Mouse (Mus musculus): ENCODE measurements around the gene Aig1. TPM values are rescaled to one million over a fixed set of nuclear protein-coding genes. Genes with fewer than 3 reads are reported as not detected.

Aig1 gene
- polyA plus RNA-seq, 1 experiment from 2014 or later, result 39.1 TPM

- no peaks in the 10 kb centered on the region for H3K27me3 ChIP-seq (ENCODE audit: control insufficient read depth, insufficient read depth, low read length)
- ATAC-seq (ENCODE audit: low FRiP score, low TSS enrichment), result peak; percentile 63; the same call in 1 of the 2 replicates
- 24% methylated on average over 9 of the region's 9 CpGs for WGBS
Observed at GRCm38 (mm10) chr10:13714199-13714919, 154.4 kb downstream of the Aig1 start.

DNA sequence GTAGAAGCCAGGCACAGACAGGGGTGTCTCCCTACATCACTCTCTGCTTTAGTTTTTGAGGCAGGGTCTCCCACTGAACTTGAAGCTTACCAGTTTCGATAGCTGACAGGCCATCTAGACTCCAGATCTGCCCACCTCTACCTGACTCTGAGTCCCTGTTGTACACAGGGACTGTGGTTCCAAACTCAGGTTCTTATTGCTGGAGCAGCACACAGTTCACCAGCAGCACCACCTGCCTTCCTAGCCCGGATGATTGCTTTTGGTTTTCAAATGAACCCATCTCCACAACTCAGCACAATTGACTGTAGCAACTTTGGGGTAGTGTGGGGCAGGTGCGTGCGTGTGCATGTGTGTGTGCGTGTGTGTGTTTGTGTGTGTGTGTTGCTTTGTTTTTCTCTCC, 155.1 kb downstream of the Aig1 start:
- Histone ChIP-seq H3K9me3 (ENCODE audit: control insufficient read depth, low read length) (no peaks in the 10 kb centered on the region), H3K36me3 (ENCODE audit: control insufficient read depth, insufficient read depth, low read length) (no peaks in the 10 kb centered on the region), H3K27me3 (ENCODE audit: control insufficient read depth, insufficient read depth, low read length) (no peaks in the 10 kb centered on the region), H3K9ac (ENCODE audit: low read depth, low read length) (no peak overlapping the region), H3K27ac (ENCODE audit: low read depth, low read length) (no peak overlapping the region; the same call in 1 of the 2 replicates), H3K4me3 (ENCODE audit: low read length) (no peak overlapping the region), H3K4me2 (replicated peaks; ENCODE audit: low read depth, low read length) (no peak overlapping the region), H3K4me1 (ENCODE audit: control insufficient read depth, insufficient read depth, low read length) (peaks cover 16% of the 10 kb centered on the region)
- ATAC-seq (ENCODE audit: low FRiP score, low TSS enrichment), result no peak
- 83% methylated on average over 5 of the region's 5 CpGs for WGBS

More at GRCm38 (mm10) chr10:13714199-13714919, 154.4 kb downstream of the Aig1 start:
- Histone ChIP-seq H3K4me3 (ENCODE audit: low read length) (no peak overlapping the region), H3K4me2 (replicated peaks; ENCODE audit: low read depth, low read length) (peak overlapping the region; percentile 17; the same call in 1 of the 2 replicates), H3K27ac (ENCODE audit: low read depth, low read length) (peak overlapping the region; percentile 43; the same call in 1 of the 2 replicates), H3K9me3 (ENCODE audit: control insufficient read depth, low read length) (no peaks in the 10 kb centered on the region; the same call in 1 of the 2 replicates), H3K36me3 (ENCODE audit: control insufficient read depth, insufficient read depth, low read length) (no peaks in the 10 kb centered on the region), H3K9ac (ENCODE audit: low read depth, low read length) (no peak overlapping the region), H3K4me1 (ENCODE audit: control insufficient read depth, insufficient read depth, low read length) (peaks cover 16% of the 10 kb centered on the region)

DNA sequence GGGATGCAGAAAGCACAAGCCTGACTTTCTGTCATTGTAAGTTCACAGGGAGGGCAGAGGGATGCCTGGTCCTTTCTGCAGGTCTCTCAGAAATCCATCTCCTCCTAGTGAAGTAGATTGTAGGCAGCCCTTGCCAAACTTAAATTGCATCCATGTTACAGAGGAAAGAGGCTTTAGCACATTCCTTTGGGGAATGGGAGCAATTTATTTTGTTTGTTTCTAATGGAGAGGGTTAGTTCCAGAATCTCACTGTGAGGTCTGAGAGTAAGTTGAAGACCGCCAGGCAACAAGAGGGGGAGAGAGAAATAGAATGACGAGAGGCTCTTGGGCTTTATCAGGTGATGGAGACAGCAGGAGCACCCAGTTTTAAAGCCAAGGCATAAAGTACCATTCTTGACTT, 155.7 kb downstream of the Aig1 start:
- no peaks in the 10 kb centered on the region for H3K9me3 ChIP-seq (ENCODE audit: control insufficient read depth, low read length)
- no peak for ATAC-seq (ENCODE audit: low FRiP score, low TSS enrichment)
- H3K4me3 ChIP-seq (ENCODE audit: low read length), result no peak overlapping the region
- WGBS, result 79% methylated on average over 2 of the region's 2 CpGs
- H3K9ac ChIP-seq (ENCODE audit: low read depth, low read length), result no peak overlapping the region
- H3K27ac ChIP-seq (ENCODE audit: low read depth, low read length), result no peak overlapping the region
- H3K36me3 ChIP-seq (ENCODE audit: control insufficient read depth, insufficient read depth, low read length), result no peaks in the 10 kb centered on the region
- H3K4me1 ChIP-seq (ENCODE audit: control insufficient read depth, insufficient read depth, low read length), result peaks cover 16% of the 10 kb centered on the region
- H3K4me2 ChIP-seq (replicated peaks; ENCODE audit: low read depth, low read length), result no peak overlapping the region
- no peaks in the 10 kb centered on the region for H3K27me3 ChIP-seq (ENCODE audit: control insufficient read depth, insufficient read depth, low read length)

- H3K4me2 ChIP-seq (replicated peaks; ENCODE audit: low read depth, low read length), result no peak overlapping the region
- no peak for ATAC-seq (ENCODE audit: low FRiP score, low TSS enrichment)
- WGBS, result 93% methylated on average over 8 of the region's 8 CpGs
- H3K9ac ChIP-seq (ENCODE audit: low read depth, low read length), result no peak overlapping the region
- no peaks in the 10 kb centered on the region for H3K27me3 ChIP-seq (ENCODE audit: control insufficient read depth, insufficient read depth, low read length)
- no peaks in the 10 kb centered on the region for H3K9me3 ChIP-seq (ENCODE audit: control insufficient read depth, low read length)
- H3K4me1 ChIP-seq (ENCODE audit: control insufficient read depth, insufficient read depth, low read length), result peaks cover 16% of the 10 kb centered on the region
- no peak overlapping the region for H3K27ac ChIP-seq (ENCODE audit: low read depth, low read length)
- H3K36me3 ChIP-seq (ENCODE audit: control insufficient read depth, insufficient read depth, low read length), result no peaks in the 10 kb centered on the region
- no peak overlapping the region for H3K4me3 ChIP-seq (ENCODE audit: low read length)
Observed at GRCm38 (mm10) chr10:13711281-13711829, 157.4 kb downstream of the Aig1 start.

DNA sequence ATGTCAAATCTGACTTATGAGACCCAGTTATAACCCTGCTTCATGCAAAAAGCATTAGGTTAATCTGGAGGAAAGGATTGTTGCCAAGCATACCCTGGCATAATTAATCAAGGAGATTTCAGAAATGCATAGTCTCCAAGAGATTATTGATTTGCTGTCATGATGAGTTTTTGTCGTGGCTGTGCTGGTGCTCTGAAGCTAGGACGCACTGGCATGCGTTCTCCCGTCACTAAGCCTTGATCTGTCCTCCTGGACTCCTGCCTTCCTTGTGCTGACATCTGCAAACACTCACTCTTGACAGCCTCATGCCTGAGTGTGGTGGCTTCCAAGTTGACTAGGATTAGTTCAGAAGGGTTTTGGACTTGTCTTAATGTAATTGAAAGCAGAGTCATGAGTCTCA, 163.0 kb downstream of the Aig1 start:
- Histone ChIP-seq H3K4me3 (ENCODE audit: low read length) (no peak overlapping the region), H3K36me3 (ENCODE audit: control insufficient read depth, insufficient read depth, low read length) (no peaks in the 10 kb centered on the region), H3K4me1 (ENCODE audit: control insufficient read depth, insufficient read depth, low read length) (no peaks in the 10 kb centered on the region), H3K9ac (ENCODE audit: low read depth, low read length) (no peak overlapping the region), H3K27ac (ENCODE audit: low read depth, low read length) (no peak overlapping the region), H3K4me2 (replicated peaks; ENCODE audit: low read depth, low read length) (no peak overlapping the region), H3K9me3 (ENCODE audit: control insufficient read depth, low read length) (no peaks in the 10 kb centered on the region), H3K27me3 (ENCODE audit: control insufficient read depth, insufficient read depth, low read length) (no peaks in the 10 kb centered on the region)
- no peak for ATAC-seq (ENCODE audit: low FRiP score, low TSS enrichment)
- WGBS, result 75% methylated on average over 4 of the region's 4 CpGs

DNA sequence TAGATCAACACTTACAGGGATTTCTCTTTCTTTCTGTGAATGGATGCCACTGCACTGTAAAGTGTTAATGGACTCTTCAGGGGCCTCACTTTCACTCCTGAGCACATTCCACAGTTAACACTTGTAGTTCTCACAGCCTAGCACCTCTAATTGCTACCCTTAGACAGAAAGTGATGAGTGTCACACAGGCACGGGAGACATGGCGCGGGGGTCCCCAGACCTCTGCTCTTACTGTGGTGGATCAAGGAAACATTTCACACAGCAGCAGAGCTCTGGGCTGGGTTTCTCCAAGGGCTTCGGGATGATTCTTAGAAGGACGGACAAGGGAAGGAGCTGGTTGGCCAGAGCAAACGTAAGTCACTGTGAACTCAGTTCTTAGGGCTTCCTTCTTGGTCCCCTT, 166.1 kb downstream of the Aig1 start:
- Histone ChIP-seq H3K36me3 (ENCODE audit: control insufficient read depth, insufficient read depth, low read length) (no peaks in the 10 kb centered on the region), H3K9ac (ENCODE audit: low read depth, low read length) (no peak overlapping the region), H3K4me3 (ENCODE audit: low read length) (no peak overlapping the region), H3K27me3 (ENCODE audit: control insufficient read depth, insufficient read depth, low read length) (no peaks in the 10 kb centered on the region), H3K9me3 (ENCODE audit: control insufficient read depth, low read length) (no peaks in the 10 kb centered on the region), H3K4me2 (replicated peaks; ENCODE audit: low read depth, low read length) (no peak overlapping the region), H3K4me1 (ENCODE audit: control insufficient read depth, insufficient read depth, low read length) (no peaks in the 10 kb centered on the region), H3K27ac (ENCODE audit: low read depth, low read length) (no peak overlapping the region)
- ATAC-seq (ENCODE audit: low FRiP score, low TSS enrichment), result no peak
- WGBS, result 35% methylated on average over 6 of the region's 6 CpGs

- no peak for ATAC-seq (ENCODE audit: low FRiP score, low TSS enrichment)
- Histone ChIP-seq H3K9ac (ENCODE audit: low read depth, low read length) (no peak overlapping the region), H3K27ac (ENCODE audit: low read depth, low read length) (no peak overlapping the region), H3K36me3 (ENCODE audit: control insufficient read depth, insufficient read depth, low read length) (no peaks in the 10 kb centered on the region), H3K27me3 (ENCODE audit: control insufficient read depth, insufficient read depth, low read length) (no peaks in the 10 kb centered on the region), H3K4me2 (replicated peaks; ENCODE audit: low read depth, low read length) (no peak overlapping the region), H3K9me3 (ENCODE audit: control insufficient read depth, low read length) (no peaks in the 10 kb centered on the region), H3K4me3 (ENCODE audit: low read length) (no peak overlapping the region), H3K4me1 (ENCODE audit: control insufficient read depth, insufficient read depth, low read length) (no peaks in the 10 kb centered on the region)
- WGBS, result 39% methylated on average over 8 of the region's 8 CpGs
Observed at GRCm38 (mm10) chr10:13702043-13702442, 166.7 kb downstream of the Aig1 start.

- Histone ChIP-seq H3K4me3 (ENCODE audit: low read length) (no peak overlapping the region), H3K4me1 (ENCODE audit: control insufficient read depth, insufficient read depth, low read length) (no peaks in the 10 kb centered on the region), H3K27ac (ENCODE audit: low read depth, low read length) (no peak overlapping the region), H3K4me2 (replicated peaks; ENCODE audit: low read depth, low read length) (no peak overlapping the region), H3K9me3 (ENCODE audit: control insufficient read depth, low read length) (no peaks in the 10 kb centered on the region), H3K36me3 (ENCODE audit: control insufficient read depth, insufficient read depth, low read length) (no peaks in the 10 kb centered on the region), H3K9ac (ENCODE audit: low read depth, low read length) (no peak overlapping the region), H3K27me3 (ENCODE audit: control insufficient read depth, insufficient read depth, low read length) (no peaks in the 10 kb centered on the region)
- no peak for ATAC-seq (ENCODE audit: low FRiP score, low TSS enrichment)
Observed at GRCm38 (mm10) chr10:13696326-13696725, 172.5 kb downstream of the Aig1 start.

DNA sequence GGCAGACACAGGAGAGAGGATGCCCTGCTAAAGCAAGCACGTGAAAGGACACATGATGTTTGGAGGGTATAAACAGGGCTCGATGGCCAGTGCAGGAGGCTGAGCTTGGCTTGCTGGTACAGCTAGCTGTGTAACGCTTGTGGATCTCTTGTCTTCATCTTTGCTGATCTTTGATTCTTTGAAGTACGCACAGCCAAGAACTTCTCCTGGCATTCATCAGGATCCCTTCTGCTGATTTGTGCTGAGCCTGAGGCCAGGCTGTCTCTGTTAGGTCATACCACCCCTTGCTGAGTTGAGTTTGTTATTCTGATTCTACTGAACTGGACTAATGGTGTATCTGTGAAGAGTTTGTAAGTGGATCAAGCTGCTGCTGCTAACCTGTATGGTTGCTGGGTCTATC, 175.5 kb downstream of the Aig1 start:
- WGBS, result 95% methylated on average over 4 of the region's 4 CpGs
- H3K4me3 ChIP-seq (ENCODE audit: low read length), result no peak overlapping the region
- no peak overlapping the region for H3K4me2 ChIP-seq (replicated peaks; ENCODE audit: low read depth, low read length)
- H3K36me3 ChIP-seq (ENCODE audit: control insufficient read depth, insufficient read depth, low read length), result no peaks in the 10 kb centered on the region
- H3K9me3 ChIP-seq (ENCODE audit: control insufficient read depth, low read length), result no peaks in the 10 kb centered on the region
- 0 out of 2 replicates have a peak, but pooled peaks cover under 1% of the 10 kb centered on the region for H3K4me1 ChIP-seq (ENCODE audit: control insufficient read depth, insufficient read depth, low read length)
- H3K27ac ChIP-seq (ENCODE audit: low read depth, low read length), result no peak overlapping the region
- H3K27me3 ChIP-seq (ENCODE audit: control insufficient read depth, insufficient read depth, low read length), result no peaks in the 10 kb centered on the region
- no peak for ATAC-seq (ENCODE audit: low FRiP score, low TSS enrichment)
- no peak overlapping the region for H3K9ac ChIP-seq (ENCODE audit: low read depth, low read length)
